Mouse (Mus musculus) layer of hippocampus, postnatal 14 days (tissue): ENCODE measurements at regions not wholly inside any gene's neighbourhood (a gene's known extent, or its start where the extent isn't known, plus 50 kb on each side); places are given as distances from the start of the nearest gene placed in this dataset.

ENCODE experiments used
- DNase-seq, 2 experiments: peaks; one replicate each; pipeline ENCODE4 v3.0.0; 2021 to 2022; ENCODE audit warnings: low spot score in 2 of 2, mixed read lengths in 1 of 2

DNA sequence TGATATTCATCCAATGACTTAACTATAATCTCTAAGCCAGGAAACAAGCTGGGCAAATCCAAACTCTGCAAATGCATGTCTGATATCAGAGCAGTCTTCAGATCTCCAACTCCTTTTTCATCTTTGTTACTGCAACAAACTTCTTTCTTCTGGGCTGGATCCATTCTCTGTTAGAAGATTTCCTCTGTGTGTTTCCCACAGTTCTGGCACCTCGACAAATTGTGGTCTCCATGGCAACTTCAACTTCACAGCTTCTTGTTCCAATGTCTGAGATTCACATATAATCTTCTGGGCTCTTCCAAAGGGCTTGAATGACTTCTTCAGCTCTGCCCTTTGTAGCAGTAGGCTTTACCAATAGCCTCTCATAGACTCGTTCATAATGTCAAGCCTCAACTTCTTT, 486.2 kb upstream of the Actrt1 start:
- peak; percentile 1 to 2 for DNase-seq
